In the genomic region with DNA sequence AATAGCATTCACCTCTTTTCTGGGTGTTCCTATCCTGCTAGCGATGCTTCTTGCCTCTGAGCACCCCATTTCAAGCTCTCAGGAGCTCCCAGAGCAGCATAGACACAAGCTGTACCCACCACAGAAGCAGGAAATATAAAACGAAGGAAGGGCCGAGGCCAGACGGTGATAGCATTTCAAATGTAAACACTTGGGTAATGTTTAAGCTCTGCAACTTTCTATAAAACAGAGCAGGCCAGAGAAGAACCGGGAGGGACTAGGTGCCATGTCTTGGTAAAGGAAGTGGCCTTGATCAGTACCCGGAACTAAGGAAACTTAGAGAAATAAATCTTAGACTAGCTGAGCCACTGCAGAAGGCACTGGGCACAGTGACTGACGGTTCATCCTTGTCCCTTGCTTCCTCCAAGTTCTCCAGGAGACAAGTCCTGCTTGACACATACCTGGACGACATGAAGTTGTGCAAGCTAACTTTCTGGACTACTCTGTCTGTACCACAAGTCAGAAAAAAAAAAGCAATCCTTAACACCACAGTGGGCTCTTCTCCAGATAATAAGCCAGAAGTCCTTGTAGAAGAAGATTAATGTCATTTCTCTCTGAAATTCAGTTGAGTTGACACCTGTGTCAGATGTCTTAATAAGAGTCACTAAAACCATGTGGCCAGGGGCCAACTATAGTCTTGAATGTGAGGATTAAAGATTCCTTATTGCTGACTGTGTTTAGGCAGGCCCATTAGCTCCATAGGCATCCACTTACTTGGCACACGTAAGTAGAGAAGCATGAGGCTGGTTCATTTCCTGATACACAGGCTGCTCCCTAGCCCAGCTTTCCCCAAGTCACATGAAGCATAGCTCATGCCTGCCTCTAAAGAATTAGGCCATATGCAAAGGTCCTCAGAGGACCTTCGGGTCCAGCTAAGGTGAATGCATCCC, we compare ENCODE assay signal across 24 mouse cellular contexts. TPM values are rescaled to one million over a fixed set of nuclear protein-coding genes. Genes with fewer than 3 reads are reported as not detected.
DNase-seq lines count a peak whose midpoint lies in the region; ATAC-seq and TF ChIP-seq lines count a peak whose summit lies in the region.
"Had no signal": no experiment of that assay in that cellular context is flagged by ENCODE, and none has a peak within 500 bp of the region (broad histone marks: within the 10 kb centered on the region; RNA-seq: fewer than 3 reads in every experiment).

No protein-coding gene starts in this region.

- no peak overlapping the region for H3K9ac ChIP-seq in kidney, postnatal 0 days (ENCODE audit: low read depth, low read length)
- H3K9ac ChIP-seq in lung, postnatal 0 days (replicated peaks; ENCODE audit: low read depth) = no peak overlapping the region
- H3K9ac ChIP-seq in intestine, embryonic 14.5 days (ENCODE audit: low read length) = no peak overlapping the region
- no peak overlapping the region for H3K9ac ChIP-seq in stomach, postnatal 0 days (ENCODE audit: low read length)
- H3K9ac ChIP-seq: embryonic facial prominence, embryonic 15.5 days; forebrain, embryonic 13.5 days; heart, embryonic 13.5 days; neural tube, embryonic 12.5 days had no signal

- H3K4me2 ChIP-seq in kidney, postnatal 0 days (ENCODE audit: low read length) = no peak overlapping the region
- H3K4me2 ChIP-seq in lung, postnatal 0 days (replicated peaks; ENCODE audit: low read depth, low read length) = no peak overlapping the region
- no peak overlapping the region for H3K4me2 ChIP-seq in intestine, embryonic 14.5 days (ENCODE audit: low read length)
- H3K4me2 ChIP-seq in stomach, postnatal 0 days (replicated peaks; ENCODE audit: low read depth) = no peak overlapping the region
- H3K4me2 ChIP-seq: embryonic facial prominence, embryonic 15.5 days; forebrain, embryonic 13.5 days; heart, embryonic 13.5 days; neural tube, embryonic 12.5 days had no signal

- TF ChIP-seq EP300 in lung, postnatal 0 days (IDR thresholded peaks at IDR 0.05) = peak; percentile 38; the same call in 1 of the 2 replicates
- no peak for TF ChIP-seq EP300 in stomach, postnatal 0 days (optimal IDR thresholded peaks at IDR 0.05)

- WGBS in kidney, postnatal 0 days = 36% methylated on average over 10 of the region's 10 CpGs
- WGBS in kidney, adult 2 months = 47% methylated on average over 10 of the region's 10 CpGs
- 23% methylated on average over 10 of the region's 10 CpGs for WGBS in lung, postnatal 0 days
- WGBS in intestine, embryonic 14.5 days = 34% methylated on average over 10 of the region's 10 CpGs
- WGBS in stomach, postnatal 0 days = 25% methylated on average over 10 of the region's 10 CpGs

- no peak overlapping the region for H3K4me3 ChIP-seq in kidney, postnatal 0 days (replicated peaks; ENCODE audit: low read depth, low read length)
- no peak overlapping the region for H3K4me3 ChIP-seq in kidney, adult 2 months (ENCODE audit: insufficient read depth, low read depth, low read length)
- H3K4me3 ChIP-seq in lung, postnatal 0 days (ENCODE audit: low read depth, low read length) = no peak overlapping the region
- H3K4me3 ChIP-seq in intestine, embryonic 14.5 days (ENCODE audit: low read depth, low read length) = no peak overlapping the region
- no peak overlapping the region for H3K4me3 ChIP-seq in stomach, postnatal 0 days (ENCODE audit: low read depth, low read length)
- no peak overlapping the region for H3K4me3 ChIP-seq in left cerebral cortex, adult 2 months
- H3K4me3 ChIP-seq: embryonic facial prominence, embryonic 15.5 days; forebrain, embryonic 13.5 days; heart, embryonic 13.5 days; neural tube, embryonic 12.5 days had no signal

- ATAC-seq in kidney, postnatal 0 days (replicated peaks; ENCODE audit: low FRiP score, low read depth) = no peak
- ATAC-seq in lung, postnatal 0 days = no peak
- ATAC-seq in intestine, embryonic 14.5 days (replicated peaks; ENCODE audit: low FRiP score, low TSS enrichment, low read depth) = peak; percentile 76
- ATAC-seq in stomach, postnatal 0 days (ENCODE audit: low FRiP score, low TSS enrichment) = peak; percentile 73
- ATAC-seq in frontal cortex, adult (ENCODE audit: low TSS enrichment) = no peak
- ATAC-seq: forebrain, embryonic 13.5 days had no signal

- 0 out of 2 replicates have a peak overlapping the region, but pooled peaks have one; percentile 1 for H3K27ac ChIP-seq in kidney, postnatal 0 days
- H3K27ac ChIP-seq in kidney, adult 2 months (ENCODE audit: insufficient read depth, low read depth, low read length) = no peak overlapping the region
- no peak overlapping the region for H3K27ac ChIP-seq in lung, postnatal 0 days (ENCODE audit: low read length)
- H3K27ac ChIP-seq in intestine, embryonic 14.5 days (ENCODE audit: low read depth) = peak overlapping the region; percentile 66
- H3K27ac ChIP-seq in stomach, postnatal 0 days (replicated peaks) = peak overlapping the region; percentile 20
- no peak overlapping the region for H3K27ac ChIP-seq in left cerebral cortex, adult 2 months
- H3K27ac ChIP-seq: embryonic facial prominence, embryonic 15.5 days; forebrain, embryonic 13.5 days; heart, embryonic 13.5 days; neural tube, embryonic 12.5 days had no signal

- no peaks in the 10 kb centered on the region for H3K27me3 ChIP-seq in kidney, postnatal 0 days (ENCODE audit: insufficient read depth, low read length)
- H3K27me3 ChIP-seq in kidney, adult 2 months (replicated peaks; ENCODE audit: control insufficient read depth, insufficient read depth, low read length) = no peaks in the 10 kb centered on the region
- no peaks in the 10 kb centered on the region for H3K27me3 ChIP-seq in lung, postnatal 0 days (replicated peaks; ENCODE audit: insufficient read depth, low read length)
- H3K27me3 ChIP-seq in intestine, embryonic 14.5 days (replicated peaks; ENCODE audit: control insufficient read depth, insufficient read depth, low read length) = no peaks in the 10 kb centered on the region
- no peaks in the 10 kb centered on the region for H3K27me3 ChIP-seq in stomach, postnatal 0 days (ENCODE audit: control insufficient read depth, insufficient read depth, low read length)
- H3K27me3 ChIP-seq: embryonic facial prominence, embryonic 15.5 days; forebrain, embryonic 13.5 days; heart, embryonic 13.5 days had no signal

- TF ChIP-seq POLR2A in kidney, adult 2 months (IDR thresholded peaks at IDR 0.05; ENCODE audit: low read depth, low read length) = no peak

- H3K9me3 ChIP-seq in kidney, postnatal 0 days (replicated peaks; ENCODE audit: low read length) = no peaks in the 10 kb centered on the region
- no peaks in the 10 kb centered on the region for H3K9me3 ChIP-seq in lung, postnatal 0 days (ENCODE audit: low read length)
- H3K9me3 ChIP-seq in intestine, embryonic 14.5 days (ENCODE audit: control insufficient read depth, low read length) = no peaks in the 10 kb centered on the region
- no peaks in the 10 kb centered on the region for H3K9me3 ChIP-seq in stomach, postnatal 0 days (ENCODE audit: control insufficient read depth, low read length)
- H3K9me3 ChIP-seq: heart, embryonic 13.5 days; neural tube, embryonic 12.5 days had no signal

- intact Hi-C loops in left cerebral cortex, adult 2 months (cut with DNase I) = no loop called here

- no peaks in the 10 kb centered on the region for H3K36me3 ChIP-seq in kidney, postnatal 0 days (ENCODE audit: insufficient read depth, low read length)
- no peaks in the 10 kb centered on the region for H3K36me3 ChIP-seq in kidney, adult 2 months (ENCODE audit: control insufficient read depth, insufficient read depth, low read length)
- no peaks in the 10 kb centered on the region for H3K36me3 ChIP-seq in lung, postnatal 0 days (ENCODE audit: insufficient read depth, low read length)
- no peaks in the 10 kb centered on the region for H3K36me3 ChIP-seq in intestine, embryonic 14.5 days (ENCODE audit: control insufficient read depth, insufficient read depth, low read length)
- no peaks in the 10 kb centered on the region for H3K36me3 ChIP-seq in stomach, postnatal 0 days (ENCODE audit: control insufficient read depth, insufficient read depth, low read length)
- H3K36me3 ChIP-seq: embryonic facial prominence, embryonic 15.5 days; heart, embryonic 13.5 days; neural tube, embryonic 12.5 days had no signal

- H3K4me1 ChIP-seq in kidney, postnatal 0 days (replicated peaks; ENCODE audit: insufficient read depth, low read length) = no peaks in the 10 kb centered on the region; the same call in 1 of the 2 replicates
- H3K4me1 ChIP-seq in kidney, adult 2 months (ENCODE audit: control insufficient read depth, insufficient read depth, low read length) = no peaks in the 10 kb centered on the region
- H3K4me1 ChIP-seq in lung, postnatal 0 days (ENCODE audit: insufficient read depth, low read depth, low read length) = peaks cover 4% of the 10 kb centered on the region; the same call in 1 of the 2 replicates
- peaks cover 18% of the 10 kb centered on the region for H3K4me1 ChIP-seq in intestine, embryonic 14.5 days (replicated peaks; ENCODE audit: control insufficient read depth, insufficient read depth, low read length)
- no peaks in the 10 kb centered on the region for H3K4me1 ChIP-seq in stomach, postnatal 0 days (replicated peaks; ENCODE audit: control insufficient read depth, insufficient read depth)
- H3K4me1 ChIP-seq: neural tube, embryonic 12.5 days had no signal

- TF ChIP-seq CTCF in kidney, postnatal 0 days (IDR thresholded peaks at IDR 0.05; ENCODE audit: low read depth) = no peak
- TF ChIP-seq CTCF in kidney, adult 2 months (conservative IDR thresholded peaks at IDR 0.05; ENCODE audit: insufficient read depth, insufficient read length, low read depth, low read length) = no peak
- TF ChIP-seq CTCF in lung, postnatal 0 days (IDR thresholded peaks at IDR 0.05) = no peak
- no peak for TF ChIP-seq CTCF in stomach, postnatal 0 days (IDR thresholded peaks at IDR 0.05; ENCODE audit: low read depth)
- TF ChIP-seq CTCF in left cerebral cortex, adult 2 months (IDR thresholded peaks at IDR 0.05) = no peak

- no peak for DNase-seq in kidney, postnatal 0 days (ENCODE audit: low spot score)
- DNase-seq in kidney, adult 2 months = no peak
- DNase-seq in lung, postnatal 0 days (ENCODE audit: low spot score) = no peak
- no peak for DNase-seq in lung, postnatal 4 days
- no peak for DNase-seq in intestine, embryonic 14.5 days (ENCODE audit: low spot score)
- peak; percentile 45 for DNase-seq in stomach, postnatal 0 days (ENCODE audit: low spot score)
- no peak for DNase-seq in left cerebral cortex, adult 2 months (ENCODE audit: extremely low spot score in 1 of 2, low spot score in 2 of 2)
- DNase-seq: adrenal gland, postnatal 10 days; cerebellum, adult 2 months; heart, postnatal 4 days; lung, postnatal 10 days; right cerebral cortex, postnatal 14 days; thymus, postnatal 36 days had no signal

RNA-seq across cellular contexts. Expression of gene Rnase13, which starts 9.8 kb away (rescaled TPM):
- not detected in 2 replicates for polyA plus RNA-seq in kidney, postnatal 0 days (2015; fragmentation: Nextera tagmentation; extraction: Ambion mirVana)
- polyA plus RNA-seq in kidney, adult 2 months (2012; rRNA removed) = not detected in 2 replicates
- polyA plus RNA-seq in lung, postnatal 0 days (2015; fragmentation: Nextera tagmentation; extraction: Ambion mirVana) = not detected in 2 replicates
- not detected in 2 replicates for polyA plus RNA-seq in intestine, embryonic 14.5 days (2014; fragmentation: Nextera tagmentation; extraction: Ambion mirVana)
- 0.07 TPM in 1 of 2 replicates, not detected in the other for polyA plus RNA-seq in stomach, postnatal 0 days (2015; fragmentation: Nextera tagmentation; extraction: Ambion mirVana)
- total RNA-seq in left cerebral cortex, adult 2 months (2021) = not detected
- total RNA-seq: adrenal gland, postnatal 10 days; granulocyte monocyte progenitor cell, adult 5-6 weeks; heart, postnatal 4 days; layer of hippocampus, adult 18-20 months; left cerebral cortex, adult 18-20 months; monocyte, adult 5-6 weeks had no signal
- polyA plus RNA-seq: cerebellum, adult 2 months; embryonic facial prominence, embryonic 15.5 days; forebrain, embryonic 13.5 days; heart, embryonic 13.5 days; kidney, embryonic 16.5 days; limb, embryonic 11.5 days; neural tube, embryonic 12.5 days had no signal

RNA-seq across cellular contexts. Expression of gene Tppp2, which starts 14.1 kb away (rescaled TPM):
- not detected in 2 replicates for polyA plus RNA-seq in kidney, postnatal 0 days (2015; fragmentation: Nextera tagmentation; extraction: Ambion mirVana)
- not detected in 2 replicates for polyA plus RNA-seq in kidney, adult 2 months (2012; rRNA removed)
- polyA plus RNA-seq in lung, postnatal 0 days (2015; fragmentation: Nextera tagmentation; extraction: Ambion mirVana) = not detected in 2 replicates
- polyA plus RNA-seq in intestine, embryonic 14.5 days (2014; fragmentation: Nextera tagmentation; extraction: Ambion mirVana) = 0.31 TPM in 1 of 2 replicates, not detected in the other
- not detected in 2 replicates for polyA plus RNA-seq in stomach, postnatal 0 days (2015; fragmentation: Nextera tagmentation; extraction: Ambion mirVana)
- not detected for total RNA-seq in left cerebral cortex, adult 2 months (2021)
- total RNA-seq: adrenal gland, postnatal 10 days; granulocyte monocyte progenitor cell, adult 5-6 weeks; heart, postnatal 4 days; layer of hippocampus, adult 18-20 months; left cerebral cortex, adult 18-20 months; monocyte, adult 5-6 weeks had no signal
- polyA plus RNA-seq: cerebellum, adult 2 months; embryonic facial prominence, embryonic 15.5 days; forebrain, embryonic 13.5 days; heart, embryonic 13.5 days; kidney, embryonic 16.5 days; limb, embryonic 11.5 days; neural tube, embryonic 12.5 days had no signal

RNA-seq across cellular contexts. Expression of gene Ndrg2, which starts 18.4 kb away (rescaled TPM):
- polyA plus RNA-seq in kidney, postnatal 0 days (2015; fragmentation: Nextera tagmentation; extraction: Ambion mirVana) = 89.2 and 95.3 TPM in 2 replicates
- polyA plus RNA-seq in kidney, adult 2 months (2012; rRNA removed) = 220 and 235 TPM in 2 replicates
- 94.9 and 103 TPM in 2 replicates for polyA plus RNA-seq in lung, postnatal 0 days (2015; fragmentation: Nextera tagmentation; extraction: Ambion mirVana)
- 36.4 and 39.2 TPM in 2 replicates for polyA plus RNA-seq in intestine, embryonic 14.5 days (2014; fragmentation: Nextera tagmentation; extraction: Ambion mirVana)
- 71.6 and 79.4 TPM in 2 replicates for polyA plus RNA-seq in stomach, postnatal 0 days (2015; fragmentation: Nextera tagmentation; extraction: Ambion mirVana)
- 100 to 1,000 TPM; 793 to 811 TPM for total RNA-seq in left cerebral cortex, adult 2 months (2021)

RNA-seq across cellular contexts. Expression of gene Slc39a2, which starts 39.7 kb away (rescaled TPM):
- polyA plus RNA-seq in kidney, postnatal 0 days (2015; fragmentation: Nextera tagmentation; extraction: Ambion mirVana) = 0.12 and 0.15 TPM in 2 replicates
- 0.45 and 0.52 TPM in 2 replicates for polyA plus RNA-seq in kidney, adult 2 months (2012; rRNA removed)
- polyA plus RNA-seq in lung, postnatal 0 days (2015; fragmentation: Nextera tagmentation; extraction: Ambion mirVana) = 3.7 and 3.8 TPM in 2 replicates
- 0.71 and 0.99 TPM in 2 replicates for polyA plus RNA-seq in intestine, embryonic 14.5 days (2014; fragmentation: Nextera tagmentation; extraction: Ambion mirVana)
- polyA plus RNA-seq in stomach, postnatal 0 days (2015; fragmentation: Nextera tagmentation; extraction: Ambion mirVana) = 1.1 and 1.4 TPM in 2 replicates
- total RNA-seq in left cerebral cortex, adult 2 months (2021) = 10 to 100 TPM in 1 of 2 experiments, 1 to 10 TPM in 1; 6.3 to 10.0 TPM
- total RNA-seq: monocyte, adult 5-6 weeks had no signal

RNA-seq across cellular contexts. Expression of gene Mettl17, which starts 47.7 kb away (rescaled TPM):
- 46.3 and 46.6 TPM in 2 replicates for polyA plus RNA-seq in kidney, postnatal 0 days (2015; fragmentation: Nextera tagmentation; extraction: Ambion mirVana)
- 24.0 and 27.6 TPM in 2 replicates for polyA plus RNA-seq in kidney, adult 2 months (2012; rRNA removed)
- 25.3 and 33.9 TPM in 2 replicates for polyA plus RNA-seq in lung, postnatal 0 days (2015; fragmentation: Nextera tagmentation; extraction: Ambion mirVana)
- 54.9 and 67.0 TPM in 2 replicates for polyA plus RNA-seq in intestine, embryonic 14.5 days (2014; fragmentation: Nextera tagmentation; extraction: Ambion mirVana)
- polyA plus RNA-seq in stomach, postnatal 0 days (2015; fragmentation: Nextera tagmentation; extraction: Ambion mirVana) = 22.7 and 24.0 TPM in 2 replicates
- 10 to 100 TPM; 28.8 to 35.2 TPM for total RNA-seq in left cerebral cortex, adult 2 months (2021)

Comparison
In these comparisons a context has a peak if more than half of its experiments do, and no peak if none do; other contexts are left out.
1. H3K27ac ChIP-seq: peak in kidney, postnatal 0 days (single experiment), intestine, embryonic 14.5 days (single experiment) and stomach, postnatal 0 days (single experiment); none in kidney, adult 2 months (single experiment), lung, postnatal 0 days (single experiment) and left cerebral cortex, adult 2 months (single experiment).
2. ATAC-seq: peak in intestine, embryonic 14.5 days (single experiment) and stomach, postnatal 0 days (single experiment); none in kidney, postnatal 0 days (single experiment), lung, postnatal 0 days (single experiment) and frontal cortex, adult (single experiment).